Mouse (Mus musculus) hindlimb bud, embryonic 11.5 days (tissue): ENCODE results near the gene Bnip1.

Experiments
- DNase-seq: peaks from one replicate; pipeline ENCODE4 v3.0.0-alpha.2; 2012; ENCODE audit warnings: low read depth, low spot score; ENCODE audit errors: extremely low spot score

Bnip1 gene

DNA sequence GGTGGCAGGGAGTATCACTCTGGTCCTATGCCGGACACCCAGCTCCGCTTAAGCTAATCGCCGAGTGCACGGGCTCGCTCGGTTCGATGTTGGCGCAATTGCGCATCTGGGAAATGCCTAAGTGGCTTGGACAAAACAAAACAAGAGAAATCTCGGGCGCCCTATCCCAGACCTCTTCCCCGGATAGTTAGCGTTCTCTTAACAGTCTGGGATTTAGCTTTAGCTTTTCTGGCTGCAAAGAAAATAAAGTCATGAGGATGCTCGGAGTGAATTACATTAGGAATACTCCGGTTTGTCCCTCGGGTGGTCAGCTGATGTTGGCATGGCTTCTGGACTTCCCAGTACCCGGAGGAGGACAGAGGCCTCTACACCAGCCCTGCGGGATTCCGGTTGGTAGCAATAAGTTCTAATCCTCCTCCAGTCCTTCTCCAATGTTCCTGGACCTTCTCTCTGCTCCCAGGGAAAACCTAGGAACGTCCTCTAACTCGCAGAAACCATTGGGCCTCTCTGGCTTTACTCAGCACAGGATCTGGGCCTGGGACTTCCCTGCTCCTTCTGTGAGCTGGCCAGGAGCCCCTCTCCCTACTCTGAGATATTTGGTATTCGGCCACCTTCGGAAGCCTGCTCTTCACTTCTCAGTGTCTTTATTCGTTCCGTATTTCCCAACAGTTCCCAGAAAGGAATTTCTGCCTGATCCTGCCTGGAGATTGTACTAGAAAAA, 59.0 kb downstream of the Bnip1 start:
- no peak for DNase-seq

- DNase-seq, result no peak
Measured at GRCm38 (mm10) chr17:26840439-26840780, 59.5 kb downstream of the Bnip1 start.

DNA sequence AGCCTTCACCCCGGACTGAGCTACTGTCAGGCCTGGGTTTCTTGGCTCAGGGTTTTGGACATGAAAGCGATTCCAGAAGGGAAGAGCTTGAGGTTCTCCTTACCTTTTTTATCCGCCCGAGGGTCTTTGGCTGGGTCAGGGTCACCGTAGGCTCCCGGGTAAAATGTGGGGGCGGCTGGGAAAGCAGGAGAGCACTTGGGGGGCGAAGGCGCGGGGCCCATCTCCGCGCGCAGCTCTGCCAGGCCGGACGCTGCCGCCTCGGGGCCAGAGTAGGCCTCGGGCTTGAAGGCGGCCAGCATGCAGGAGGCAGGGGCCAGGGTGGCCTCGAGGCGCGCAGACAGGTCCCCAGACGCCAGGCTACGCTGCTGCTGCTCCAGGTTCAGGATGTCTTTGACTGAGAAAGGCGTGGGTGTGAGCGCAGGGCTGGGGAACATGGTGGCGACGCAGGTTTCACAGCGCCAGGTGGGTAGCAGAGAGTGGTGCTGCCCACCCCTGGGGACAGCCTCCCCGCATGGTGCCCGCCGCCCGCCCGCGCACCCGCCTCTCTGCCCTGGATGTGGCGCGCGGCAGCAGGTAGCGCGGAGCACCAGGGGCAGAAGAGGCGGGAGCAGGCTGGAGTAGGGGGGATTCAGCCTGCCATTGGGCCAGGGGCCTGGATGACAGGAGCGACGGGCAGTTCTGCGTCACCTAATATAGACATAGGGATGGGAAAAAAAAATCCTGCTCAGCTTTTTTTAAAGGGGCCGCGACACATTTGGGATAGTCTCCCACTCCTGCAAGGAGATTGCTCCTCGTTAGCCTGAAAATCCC, 60.3 kb downstream of the Bnip1 start:
- DNase-seq, result no peak

DNA sequence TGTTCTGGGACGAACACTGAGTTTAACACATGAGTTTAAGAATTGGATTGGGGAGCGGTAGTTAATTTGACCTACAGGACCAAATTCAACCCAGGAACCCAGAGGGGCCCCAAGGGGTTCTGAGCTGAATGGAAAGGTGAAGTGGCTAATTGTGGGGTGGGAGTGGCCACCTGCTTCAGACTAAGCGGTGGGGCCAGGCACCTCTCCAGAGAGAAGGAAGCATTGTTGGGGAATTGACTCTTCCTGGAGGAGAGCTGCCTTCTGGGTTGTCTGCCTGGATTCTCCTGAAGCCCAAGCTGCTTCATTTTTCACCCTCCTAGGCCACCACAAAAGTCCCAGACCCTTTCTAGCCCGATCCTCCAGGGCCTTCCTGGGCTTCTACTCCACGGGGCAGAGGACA, 61.1 kb downstream of the Bnip1 start:
- DNase-seq, result no peak
